Mouse (Mus musculus): ENCODE results near the gene Nthl1.
A peak's percentile ranks its signal among the peaks of the same experiment; 100 is the strongest.

Gene Nthl1

GRCm38 (mm10) chr17:24632167-24632812, at the start of gene Nthl1, which contains the start of gene Tsc2:
TSS of gene Nthl1 (plus strand) at chr17:24632680.
TSS of gene Tsc2 (minus strand) at chr17:24632630.
- DNase-seq (ENCODE audit: low spot score in 2 of 2), result peak; percentile 78 to 80

- no peak for DNase-seq (ENCODE audit: low spot score in 2 of 2)
These were observed 48.6 kb upstream of the Nthl1 start for GRCm38 (mm10) chr17:24583599-24584460.

- no peak for DNase-seq (ENCODE audit: low spot score in 2 of 2)
These were observed 48.0 kb upstream of the Nthl1 start for GRCm38 (mm10) chr17:24584520-24584919.

DNA sequence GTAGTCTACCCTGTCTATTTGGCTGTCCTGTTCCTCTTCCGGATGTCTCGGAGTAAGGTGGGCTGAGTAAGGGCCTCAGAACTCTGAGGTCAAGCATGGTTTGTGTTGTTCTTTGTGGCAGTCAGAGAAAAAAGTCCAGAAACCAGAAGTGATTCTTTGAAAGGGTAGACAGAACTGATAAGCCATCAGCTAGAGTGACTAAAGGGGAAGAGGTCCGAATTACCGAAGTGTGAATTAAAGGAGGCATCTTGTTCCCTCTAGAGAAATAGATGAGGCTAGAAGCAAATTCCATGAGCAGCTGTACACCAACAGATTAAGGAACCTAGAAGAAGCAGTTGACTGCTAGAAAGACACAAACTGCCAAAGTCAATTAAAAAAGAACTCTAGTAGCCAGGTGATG, 45.9 kb upstream of the Nthl1 start:
- DNase-seq (ENCODE audit: low spot score in 2 of 2), result no peak

DNA sequence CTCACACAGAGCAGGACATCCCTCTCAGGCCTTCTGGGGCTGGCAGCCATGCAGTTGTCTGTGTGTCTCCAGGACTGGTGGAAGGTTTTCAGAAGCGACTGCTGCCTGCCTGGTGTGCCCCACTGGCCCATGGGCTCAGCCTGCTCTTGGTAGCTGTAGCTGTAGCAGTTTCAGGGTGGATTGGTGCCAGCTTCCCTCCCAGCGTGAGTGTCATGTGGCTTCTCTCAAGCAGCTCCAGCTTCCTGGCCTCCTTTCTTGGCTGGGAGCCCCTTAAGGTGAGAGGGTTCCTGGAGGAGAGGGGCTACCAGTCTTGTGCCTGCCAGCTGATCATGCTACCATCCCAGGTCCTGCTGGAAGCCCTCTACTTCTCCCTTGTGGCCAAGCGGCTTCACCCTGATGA, 41.5 kb upstream of the Nthl1 start:
- DNase-seq (ENCODE audit: low spot score in 2 of 2), result no peak

GRCm38 (mm10) chr17:24591695-24592094, 40.8 kb upstream of the Nthl1 start:
- no peak for DNase-seq (ENCODE audit: low spot score in 2 of 2)

DNA sequence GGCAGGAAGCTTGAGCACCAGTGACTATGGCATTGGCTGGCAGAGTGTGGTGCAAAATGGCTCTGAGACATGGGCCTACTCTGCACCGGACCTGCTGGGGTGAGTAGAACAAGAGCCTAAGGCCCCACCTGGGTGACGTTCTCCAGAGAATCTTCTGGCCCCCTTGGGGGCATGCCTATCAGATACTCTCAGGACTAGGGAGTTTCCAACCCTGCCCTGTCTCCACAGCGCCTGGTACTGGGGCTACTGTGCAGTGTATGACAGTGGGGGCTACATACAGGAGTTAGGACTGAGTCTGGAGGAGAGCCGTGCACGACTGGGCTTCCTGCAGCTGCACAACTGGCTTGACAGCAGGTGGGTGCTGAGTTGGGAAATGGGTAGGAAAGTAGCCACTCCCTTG, 39.2 kb upstream of the Nthl1 start:
- DNase-seq (ENCODE audit: low spot score in 2 of 2), result no peak

DNA sequence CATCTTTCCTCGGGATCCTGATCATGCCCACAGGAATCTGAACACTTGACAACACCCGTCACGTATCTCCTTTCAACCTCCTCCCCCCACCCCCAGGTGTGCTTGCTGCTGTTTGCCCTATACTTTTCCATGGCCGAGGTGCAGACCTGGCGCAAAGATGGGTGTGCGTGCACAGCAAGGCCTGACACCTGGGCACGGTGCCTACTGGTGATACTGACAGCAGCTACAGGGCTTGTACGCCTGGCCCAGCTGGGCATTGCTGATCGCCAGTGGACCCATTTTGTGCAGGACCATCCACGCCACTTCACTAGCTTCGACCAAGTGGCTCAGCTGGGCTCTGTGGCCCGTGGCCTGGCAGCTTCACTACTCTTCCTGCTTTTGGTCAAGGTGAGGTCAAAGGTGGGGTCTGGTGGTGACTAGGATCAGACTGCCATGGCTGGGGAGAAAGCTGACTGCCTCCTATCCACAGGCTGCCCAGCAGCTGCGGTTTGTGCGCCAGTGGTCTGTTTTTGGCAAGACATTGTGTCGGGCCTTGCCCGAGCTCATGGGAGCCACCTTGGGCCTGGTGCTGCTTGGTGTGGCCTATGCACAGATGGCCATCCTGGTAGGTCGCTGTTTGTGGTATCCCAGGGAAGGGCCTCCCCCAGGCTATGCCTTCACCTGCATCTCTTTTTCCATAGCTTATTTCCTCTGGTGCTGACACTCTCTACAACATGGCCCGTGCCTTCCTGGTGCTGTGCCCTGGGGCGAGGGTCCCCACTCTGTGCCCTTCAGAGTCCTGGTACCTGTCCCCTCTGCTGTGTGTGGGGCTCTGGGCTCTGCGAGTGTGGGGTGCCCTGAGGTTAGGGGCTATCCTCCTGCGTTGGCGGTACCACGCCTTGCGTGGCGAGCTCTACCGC, 38.2 kb upstream of the Nthl1 start:
- DNase-seq (ENCODE audit: low spot score in 2 of 2), result no peak

GRCm38 (mm10) chr17:24595126-24596072, 37.1 kb upstream of the Nthl1 start:
- no peak for DNase-seq (ENCODE audit: low spot score in 2 of 2)

GRCm38 (mm10) chr17:24596073-24596466, 36.4 kb upstream of the Nthl1 start:
- DNase-seq (ENCODE audit: low spot score in 2 of 2), result no peak

- no peak for DNase-seq (ENCODE audit: low spot score in 2 of 2)
These were observed 35.9 kb upstream of the Nthl1 start for GRCm38 (mm10) chr17:24596471-24597183.

- DNase-seq (ENCODE audit: low spot score in 2 of 2), result no peak
These were observed 34.5 kb upstream of the Nthl1 start for GRCm38 (mm10) chr17:24597989-24598388.

- DNase-seq (ENCODE audit: low spot score in 2 of 2), result no peak
These were observed 32.0 kb upstream of the Nthl1 start for GRCm38 (mm10) chr17:24600502-24600901.

DNA sequence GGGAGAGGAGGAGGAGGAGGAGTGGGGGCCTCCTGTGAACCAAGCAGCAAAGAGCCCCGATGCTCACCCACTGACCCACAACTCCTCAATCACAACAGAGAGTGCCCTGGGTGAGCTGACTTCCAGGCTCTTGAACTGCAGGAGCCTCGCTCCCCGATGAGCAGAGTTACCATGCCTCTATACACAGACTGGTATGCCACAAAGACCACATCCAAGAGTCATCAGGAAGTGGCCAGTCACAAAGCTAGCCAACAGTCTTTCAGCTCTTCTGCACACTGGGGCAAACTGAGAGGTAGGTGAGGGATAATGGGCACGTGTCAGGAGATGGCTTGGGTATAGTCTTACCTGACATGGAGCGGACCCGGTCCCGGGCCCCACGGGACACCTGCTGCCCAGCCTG, 28.5 kb upstream of the Nthl1 start:
- no peak for DNase-seq (ENCODE audit: low spot score in 2 of 2)

GRCm38 (mm10) chr17:24604557-24604956, 27.9 kb upstream of the Nthl1 start:
- no peak for DNase-seq (ENCODE audit: low spot score in 2 of 2)

DNA sequence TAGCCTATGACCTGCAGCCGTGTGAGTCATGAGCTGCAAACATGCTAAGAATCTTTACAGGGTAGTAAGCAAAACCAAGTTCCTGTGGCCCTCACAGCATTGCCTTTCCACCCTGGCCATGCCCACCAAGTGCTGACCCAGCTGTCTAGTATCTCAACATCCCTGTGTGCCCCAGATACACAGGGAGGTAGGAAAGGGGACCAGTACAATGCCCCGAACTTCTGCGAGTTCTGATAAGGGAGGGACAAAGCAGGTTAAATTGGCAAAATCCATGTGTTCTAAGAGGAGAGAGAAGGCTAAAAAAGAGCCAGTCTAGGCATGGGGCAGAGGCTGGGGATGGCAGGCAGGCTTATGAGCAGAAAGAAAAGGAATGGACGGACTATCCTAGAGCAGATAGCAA, 24.1 kb upstream of the Nthl1 start:
- DNase-seq (ENCODE audit: low spot score in 2 of 2), result no peak

DNA sequence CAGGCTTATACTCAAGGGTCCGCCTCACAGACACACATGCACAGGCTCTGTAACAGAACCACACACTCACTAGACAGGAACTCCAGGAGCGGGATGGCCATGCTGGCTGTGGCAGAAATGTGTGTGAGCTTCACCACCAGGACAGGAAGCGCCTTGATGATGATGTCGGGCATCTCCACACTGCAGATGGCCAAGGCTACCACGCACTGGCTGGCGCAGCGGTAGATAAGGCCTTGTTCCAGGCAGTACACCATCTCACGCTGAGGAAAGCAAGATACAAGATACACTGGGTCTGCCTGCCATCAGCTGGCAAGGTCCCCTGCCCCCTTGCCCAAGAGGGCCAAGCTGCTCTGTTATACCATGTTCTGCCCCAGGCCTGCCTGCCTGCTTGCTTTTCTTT, 23.6 kb upstream of the Nthl1 start:
- DNase-seq (ENCODE audit: low spot score in 2 of 2), result no peak

DNA sequence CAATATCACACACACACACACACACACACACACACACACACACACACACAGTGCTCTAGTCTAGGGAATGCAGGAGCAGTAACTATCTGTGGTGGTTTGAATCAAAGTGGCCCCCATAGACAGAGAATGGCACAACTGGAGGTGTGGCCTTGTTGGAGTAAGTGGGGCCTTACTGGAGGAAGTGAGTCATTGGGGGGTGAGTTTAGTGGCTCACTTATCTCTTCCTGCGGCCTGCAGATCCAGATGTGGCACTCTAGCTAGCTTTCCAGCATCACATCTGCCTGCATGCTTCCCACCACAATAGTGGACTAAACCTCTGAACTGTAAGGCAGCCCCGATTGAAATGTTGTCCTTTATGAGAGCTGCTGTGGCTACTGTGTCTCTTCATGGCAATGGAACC, 21.8 kb upstream of the Nthl1 start:
- DNase-seq (ENCODE audit: low spot score in 2 of 2), result no peak

GRCm38 (mm10) chr17:24617561-24618194, 14.8 kb upstream of the Nthl1 start:
- DNase-seq (ENCODE audit: low spot score in 2 of 2), result no peak

DNA sequence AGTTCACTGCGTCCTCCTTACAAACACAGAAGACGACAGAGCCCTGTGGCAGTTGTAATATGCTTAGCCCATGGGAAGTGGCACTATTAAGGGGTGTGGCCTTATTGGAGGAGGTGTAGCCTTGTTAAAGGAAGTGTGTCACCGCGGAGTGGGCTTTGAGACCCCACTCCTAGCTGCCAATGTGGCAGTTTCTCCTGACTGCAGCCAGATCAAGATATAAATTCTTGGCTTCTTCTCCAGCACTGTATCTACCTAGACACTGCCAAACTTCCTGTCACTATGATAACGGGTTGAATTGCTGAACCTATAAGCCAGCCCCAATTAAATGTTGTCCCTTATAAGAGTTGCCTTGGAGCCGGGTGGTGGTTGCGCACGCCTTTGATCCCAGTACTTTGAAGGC, 7.0 kb upstream of the Nthl1 start:
- DNase-seq (ENCODE audit: low spot score in 2 of 2), result no peak

Data from urinary bladder, postnatal 36 days (tissue).